Mouse (Mus musculus) large intestine, adult 2 months (tissue): ENCODE measurements around the gene Ceacam9. TPM values are rescaled to one million over a fixed set of nuclear protein-coding genes. Genes with fewer than 3 reads are reported as not detected.
"Not testable (repeated sequence)": the region's sequence is repeated elsewhere in the genome, so short reads cannot be mapped to it uniquely, and the experiment has no call there.

ENCODE experiments used
- DNase-seq: peaks from one replicate; pipeline ENCODE4 v3.0.0-alpha.2; 2012; ENCODE audit warnings: low read depth, low spot score
- WGBS: fragments of 180-500 bp; shearing (Covaris S2); methylation state at CpG from one replicate; pipeline ENCODE4 v1.1.7; 2018; 5-methylcytosine and 5-hydroxymethylcytosine counted together
- polyA plus RNA-seq: library from polyadenylated mRNA; depleted of rRNA; stranded (reverse); fragments of >200 nt; gene quantifications from 2 replicates; pipeline ENCODE4 v1.2.3, GENCODE M21; 2012; rRNA removed

Gene Ceacam9
- polyA plus RNA-seq = 0.08 TPM in 1 of 2 replicates, not detected in the other

DNA sequence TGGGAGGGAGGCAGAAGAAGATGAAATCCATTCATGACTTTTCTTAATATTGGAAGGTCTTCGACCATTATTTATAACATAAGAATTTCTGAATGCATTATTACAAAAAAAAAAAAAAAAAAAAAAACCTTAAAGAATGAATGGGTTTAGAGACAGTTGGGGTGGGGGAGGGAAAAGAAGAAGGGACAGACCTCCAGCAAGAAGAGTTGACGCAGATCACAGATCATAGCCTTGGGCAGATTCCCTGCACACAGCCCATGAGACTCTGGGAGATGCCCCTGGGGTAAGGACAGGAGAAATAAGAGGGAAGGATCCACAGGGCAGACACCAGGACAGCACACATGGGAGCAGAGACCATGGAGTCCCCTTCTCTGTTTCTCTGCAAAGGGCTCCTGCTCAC lies at the start of gene Ceacam9:
Ceacam9 (plus strand) TSS at position 301 of the 400 bp plus-strand sequence.
- DNase-seq = no peak
- 90% methylated on average over 2 of the region's 2 CpGs for WGBS

DNA sequence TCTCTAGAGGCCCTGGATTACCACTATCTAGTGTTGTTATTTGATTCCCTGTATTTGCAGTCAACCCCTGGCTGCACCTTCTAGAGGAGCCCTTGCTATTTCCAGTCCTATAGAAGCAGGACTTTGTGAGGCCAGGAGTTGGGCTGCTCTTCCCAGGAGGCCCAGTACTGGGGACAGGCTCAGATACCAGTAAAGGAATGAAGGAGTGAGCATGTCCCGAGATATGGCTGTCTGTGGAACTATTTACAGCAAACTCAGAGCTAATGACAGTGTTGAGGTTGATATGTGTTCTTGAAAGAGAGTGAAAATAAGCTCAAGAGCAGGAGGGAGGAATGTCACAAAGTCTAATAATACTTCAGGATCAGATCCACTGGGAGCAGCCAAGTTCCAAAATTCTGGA lies 47.9 kb upstream of the Ceacam9 start:
- DNase-seq = no peak
- 30% methylated on average over 1 of the region's 1 CpGs for WGBS

DNA sequence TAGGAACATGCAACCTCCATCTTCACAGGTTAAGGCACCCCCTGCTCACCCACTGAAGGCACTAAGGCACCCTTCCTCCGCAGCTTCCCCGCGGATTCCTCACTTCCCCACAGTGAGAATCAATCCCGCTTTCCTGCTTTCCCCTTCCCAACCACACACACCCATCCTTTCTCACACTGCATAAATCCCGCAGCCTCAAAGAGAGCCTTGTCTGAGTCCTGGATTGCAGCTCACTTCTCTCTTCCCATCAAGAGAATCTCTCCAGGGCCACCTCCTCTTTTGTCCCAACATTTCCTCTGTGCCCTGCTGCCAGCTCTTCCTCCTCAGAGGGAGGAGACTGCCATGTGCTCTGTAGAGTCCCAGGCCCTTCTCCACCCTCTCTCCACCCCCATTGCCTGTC lies 47.0 kb upstream of the Ceacam9 start:
- WGBS = 50% methylated on average over 5 of the region's 5 CpGs
- not testable (repeated sequence) for DNase-seq

DNA sequence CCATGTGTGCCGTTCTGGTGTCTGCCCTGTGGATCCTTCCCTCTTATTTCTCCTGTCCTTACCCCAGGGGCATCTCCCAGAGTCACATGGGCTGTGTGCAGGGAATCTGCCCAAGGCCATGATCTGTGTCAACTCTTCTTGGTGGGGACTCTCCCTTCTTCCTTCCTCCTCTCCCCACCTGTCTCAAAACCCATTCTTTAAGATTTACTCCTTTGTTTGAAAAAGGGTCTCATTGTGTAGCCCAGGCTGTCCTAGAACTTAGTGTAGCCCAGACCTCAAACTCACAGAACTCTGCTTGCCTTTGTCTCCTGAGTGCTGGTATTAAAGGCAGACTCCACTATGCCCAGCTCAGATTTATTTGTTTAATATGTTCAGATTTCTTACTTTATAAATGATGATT lies 46.1 kb upstream of the Ceacam9 start, which contains the start of gene Ceacam15:
Ceacam15 (minus strand) TSS at position 101 of the 400 bp plus-strand sequence.
- 26% methylated on average over 1 of the region's 1 CpGs for WGBS

DNA sequence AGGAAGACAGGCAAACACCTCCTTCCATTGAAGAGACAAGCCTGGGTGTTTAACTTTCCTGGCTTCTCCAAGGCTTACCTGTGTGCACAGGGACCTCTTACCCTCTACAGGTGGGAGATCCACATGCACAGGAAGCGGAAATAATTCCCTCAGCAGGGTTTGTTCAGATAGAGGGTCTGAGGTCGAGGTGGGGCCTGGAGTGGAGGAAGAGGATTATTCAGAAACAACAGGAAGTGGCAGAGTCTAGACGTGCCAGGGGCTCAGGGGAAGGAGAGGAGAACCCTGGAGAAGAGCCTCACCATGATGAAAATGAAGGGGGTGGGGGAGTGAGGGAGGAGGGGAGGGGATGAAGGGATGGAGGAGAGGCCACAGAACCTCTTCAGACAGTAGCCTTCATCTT lies 41.5 kb upstream of the Ceacam9 start:
- not testable (repeated sequence) for DNase-seq
- WGBS = 41% methylated on average over 3 of the region's 3 CpGs

More for the DNA sequence above, 46.1 kb upstream of the Ceacam9 start, which contains the start of gene Ceacam15:
- no peak for DNase-seq

DNA sequence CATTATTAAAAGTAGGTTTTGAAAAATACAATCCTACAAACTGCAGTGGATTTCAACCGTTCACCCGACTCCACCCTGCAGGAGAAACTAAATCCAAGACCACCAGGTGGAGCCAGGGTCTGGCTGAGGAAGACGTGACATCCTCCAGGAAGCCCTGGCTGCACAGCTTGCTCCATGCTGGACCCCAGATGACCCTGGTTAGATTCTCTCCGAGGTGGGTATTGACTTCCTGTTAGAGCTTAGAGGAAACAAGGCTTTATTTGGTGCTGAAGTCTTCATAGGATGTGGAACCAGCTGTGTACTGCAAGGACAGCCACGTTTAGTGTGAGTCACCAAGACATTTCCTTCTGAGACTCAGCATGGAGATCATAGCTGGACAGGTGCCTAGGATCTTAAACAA lies 32.5 kb upstream of the Ceacam9 start:
- 61% methylated on average over 5 of the region's 5 CpGs for WGBS
- DNase-seq = no peak

DNA sequence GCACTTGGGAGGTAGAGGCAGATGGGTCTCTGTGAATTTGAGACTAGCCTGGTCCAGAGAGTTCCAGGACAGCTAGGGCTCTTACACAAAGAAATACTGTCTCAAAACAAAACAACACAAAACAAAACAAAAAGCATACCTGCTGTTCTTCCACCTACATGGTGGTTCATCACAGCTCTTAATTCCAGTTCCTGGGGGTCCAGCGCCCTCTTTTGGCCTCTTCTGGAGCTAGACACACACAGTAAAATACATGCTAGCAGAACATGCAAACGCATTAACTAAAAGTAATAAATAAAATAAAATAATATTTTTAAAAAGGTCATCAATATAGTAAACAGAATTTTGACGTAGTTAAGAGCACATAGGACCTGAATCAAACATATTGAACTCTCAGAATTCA lies 26.7 kb upstream of the Ceacam9 start:
- DNase-seq = no peak
- 41% methylated on average over 3 of the region's 3 CpGs for WGBS

DNA sequence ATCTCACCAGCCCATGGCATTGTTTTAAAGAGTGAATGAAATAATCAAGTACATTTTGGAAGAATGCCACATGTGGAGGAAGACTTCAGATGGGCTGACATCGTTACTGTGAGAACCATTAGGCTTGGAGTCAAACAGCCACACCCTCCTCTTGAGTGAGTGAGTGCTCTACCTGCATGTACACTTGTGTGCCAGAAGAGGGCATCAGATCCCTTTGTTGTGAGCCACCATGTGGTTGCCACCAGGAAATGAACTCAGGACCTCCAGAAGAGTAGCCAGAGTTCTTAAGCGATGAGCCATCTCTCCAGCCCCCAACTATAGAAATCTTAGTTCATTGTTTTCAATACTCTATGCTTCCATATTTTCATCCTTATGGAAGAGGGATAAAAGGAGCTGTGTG lies 22.7 kb upstream of the Ceacam9 start:
- DNase-seq = no peak
- 32% methylated on average over 2 of the region's 2 CpGs for WGBS

DNA sequence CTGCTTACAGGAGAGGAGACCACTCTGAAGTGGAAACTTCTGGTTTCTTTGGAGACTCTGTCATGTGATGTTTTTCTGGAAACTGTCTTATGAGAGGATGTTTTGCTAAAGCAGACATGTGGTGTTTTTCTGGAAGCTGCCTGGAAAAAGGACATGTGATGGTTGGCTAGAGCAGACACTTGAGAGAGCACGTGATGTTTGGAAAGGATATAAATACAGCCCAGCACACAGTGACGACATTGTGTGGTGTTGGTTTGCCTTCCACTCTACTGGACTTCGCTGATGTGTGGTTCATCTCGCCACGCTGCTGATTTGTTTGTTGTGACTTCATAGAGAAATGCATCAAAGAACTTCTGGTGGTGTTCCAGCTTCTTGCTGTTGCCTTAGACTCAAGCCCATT lies 21.1 kb upstream of the Ceacam9 start:
- DNase-seq = no peak
- WGBS = 48% methylated on average over 5 of the region's 5 CpGs

DNA sequence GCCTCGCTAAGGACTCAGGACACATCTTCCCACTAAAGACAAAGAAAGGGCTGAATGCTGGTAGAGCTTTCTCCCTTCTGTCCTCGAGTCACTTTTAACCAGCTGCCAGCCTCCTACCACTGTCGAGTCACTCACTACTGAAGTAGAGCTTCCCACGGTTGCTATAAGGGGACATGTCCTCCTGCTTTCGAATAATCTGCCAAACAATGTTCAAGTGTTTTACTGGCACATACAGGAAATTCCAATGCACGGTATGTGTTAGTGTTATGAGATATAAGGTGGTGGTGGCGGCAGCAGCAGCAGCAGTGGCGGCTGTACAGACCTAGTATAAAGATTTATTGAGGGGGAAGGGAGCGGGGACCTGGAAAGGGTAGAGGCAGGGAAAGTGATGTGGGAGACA lies 15.3 kb upstream of the Ceacam9 start:
- DNase-seq = no peak
- 17% methylated on average over 9 of the region's 9 CpGs for WGBS

DNA sequence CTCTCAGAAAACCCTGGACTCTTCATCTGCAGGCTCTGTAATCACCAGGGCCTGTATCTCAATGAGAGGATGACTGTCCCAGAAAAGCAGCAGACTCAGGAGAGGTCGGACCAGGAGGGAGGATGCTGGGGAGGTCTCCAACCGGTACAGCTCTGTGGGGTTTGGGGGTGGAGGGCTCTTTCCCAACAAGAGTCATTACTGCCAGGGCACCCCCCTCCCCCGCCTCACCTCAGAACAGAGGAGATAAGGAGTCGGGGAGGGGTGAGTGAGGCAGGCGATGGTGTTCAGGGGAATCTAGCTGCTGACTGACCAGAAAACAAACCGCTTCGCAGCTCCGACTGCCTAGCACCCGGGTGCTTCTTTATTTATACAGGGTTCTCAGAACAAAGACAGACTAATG lies 13.5 kb upstream of the Ceacam9 start:
- WGBS = 34% methylated on average over 9 of the region's 9 CpGs
- DNase-seq = no peak

DNA sequence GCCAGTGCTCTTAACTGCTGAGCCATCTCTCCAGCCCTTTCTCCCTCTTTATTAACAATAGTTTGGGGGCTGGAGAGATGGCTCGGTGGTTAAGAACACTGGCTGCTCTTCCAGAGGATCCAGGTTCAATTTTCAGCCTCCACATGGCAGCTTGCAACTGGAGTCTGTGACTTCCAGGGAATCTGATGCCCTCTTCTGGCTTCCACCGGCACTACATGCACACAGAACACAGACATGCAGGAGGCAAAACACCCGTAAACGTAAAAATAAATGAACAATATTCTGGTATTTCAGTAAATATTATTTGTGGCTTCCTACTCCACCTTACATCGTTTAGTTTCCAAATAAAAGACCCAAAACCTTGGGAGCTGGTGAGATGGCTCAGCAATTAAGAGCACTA lies 11.1 kb upstream of the Ceacam9 start:
- no peak for DNase-seq
- WGBS = 70% methylated on average over 5 of the region's 5 CpGs

DNA sequence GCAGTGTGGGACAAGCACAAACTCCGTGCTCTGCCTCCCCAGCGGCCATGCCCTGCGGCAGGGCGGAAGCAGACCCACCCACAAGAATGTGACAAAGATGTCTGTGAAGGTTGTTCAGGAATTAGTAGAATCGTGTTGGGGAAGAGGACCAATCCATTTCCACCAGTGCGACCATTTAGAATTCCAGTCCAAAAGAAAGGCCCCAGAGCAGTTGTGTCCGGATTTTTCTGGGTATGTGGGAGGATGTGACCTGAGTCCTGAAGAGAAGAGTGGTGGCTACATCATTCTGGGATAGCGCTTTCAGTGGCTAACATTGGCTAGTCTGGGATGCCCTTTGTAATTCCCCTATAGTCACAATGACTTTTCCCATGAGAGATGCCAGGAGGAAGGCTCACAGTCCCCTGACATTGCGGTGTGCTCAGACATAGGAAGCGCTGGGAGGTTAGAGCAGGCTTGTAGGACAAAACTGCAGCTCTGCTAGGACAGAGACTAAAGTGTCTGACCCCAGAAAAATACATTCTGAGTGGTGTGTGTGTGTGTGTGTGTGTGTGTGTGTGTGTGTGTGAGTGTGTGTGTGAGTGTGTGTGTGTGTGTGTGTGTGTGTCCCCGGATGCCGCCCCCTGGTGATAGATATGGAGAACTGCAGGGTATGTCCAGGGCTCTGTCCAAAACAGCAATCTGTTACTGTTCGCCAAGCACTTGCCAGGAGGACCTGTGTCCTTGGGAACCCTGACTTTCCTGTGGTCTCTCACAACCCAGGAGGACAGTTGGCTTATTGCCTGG lies 8.9 kb upstream of the Ceacam9 start:
- no peak for DNase-seq
- WGBS = 69% methylated on average over 13 of the region's 13 CpGs

DNA sequence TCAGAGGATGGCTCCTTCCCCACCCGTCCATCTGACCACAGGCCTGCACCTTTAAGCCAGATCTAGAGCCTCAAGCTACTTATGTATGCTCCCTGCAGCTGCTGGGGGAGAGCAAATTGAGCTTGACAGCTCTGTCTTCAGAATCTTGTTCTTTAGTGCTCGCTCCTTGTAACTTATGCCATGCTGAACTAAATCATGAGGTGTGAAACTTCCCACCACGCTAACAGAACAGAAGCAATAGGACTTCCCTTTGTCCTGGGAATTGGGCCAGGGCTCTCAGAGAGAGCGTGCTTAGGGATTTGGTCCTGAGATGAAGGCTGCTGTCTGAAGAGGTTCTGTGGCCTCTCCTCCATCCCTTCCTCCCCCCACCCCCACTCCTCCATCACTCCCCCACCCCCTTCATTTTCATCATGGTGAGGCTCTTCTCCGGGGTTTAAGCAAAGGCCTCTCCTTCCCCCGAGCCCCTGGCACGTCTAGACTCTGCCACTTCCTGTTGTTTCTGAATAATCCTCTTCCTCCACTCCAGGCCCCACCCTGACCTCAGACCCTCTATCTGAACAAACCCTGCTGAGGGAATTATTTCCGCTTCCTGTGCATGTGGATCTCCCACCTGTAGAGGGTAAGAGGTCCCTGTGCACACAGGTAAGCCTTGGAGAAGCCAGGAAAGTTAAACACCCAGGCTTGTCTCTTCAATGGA lies 5.1 kb upstream of the Ceacam9 start:
- WGBS = 34% methylated on average over 8 of the region's 8 CpGs
- not testable (repeated sequence) for DNase-seq

DNA sequence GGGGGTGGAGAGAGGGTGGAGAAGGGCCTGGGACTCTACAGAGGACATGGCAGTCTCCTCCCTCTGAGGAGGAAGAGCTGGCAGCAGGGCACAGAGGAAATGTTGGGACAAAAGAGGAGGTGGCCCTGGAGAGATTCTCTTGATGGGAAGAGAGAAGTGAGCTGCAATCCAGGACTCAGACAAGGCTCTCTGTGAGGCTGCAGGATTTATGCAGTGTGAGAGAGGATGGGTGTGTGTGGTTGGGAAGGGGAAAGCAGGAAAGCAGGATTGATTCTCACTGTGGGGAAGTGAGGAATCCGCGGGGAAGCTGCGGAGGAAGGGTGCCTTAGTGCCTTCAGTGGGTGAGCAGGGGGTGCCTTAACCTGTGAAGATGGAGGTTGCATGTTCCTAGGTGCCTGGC lies 761 bp downstream of the Ceacam9 start:
- WGBS = 67% methylated on average over 3 of the region's 3 CpGs

DNA sequence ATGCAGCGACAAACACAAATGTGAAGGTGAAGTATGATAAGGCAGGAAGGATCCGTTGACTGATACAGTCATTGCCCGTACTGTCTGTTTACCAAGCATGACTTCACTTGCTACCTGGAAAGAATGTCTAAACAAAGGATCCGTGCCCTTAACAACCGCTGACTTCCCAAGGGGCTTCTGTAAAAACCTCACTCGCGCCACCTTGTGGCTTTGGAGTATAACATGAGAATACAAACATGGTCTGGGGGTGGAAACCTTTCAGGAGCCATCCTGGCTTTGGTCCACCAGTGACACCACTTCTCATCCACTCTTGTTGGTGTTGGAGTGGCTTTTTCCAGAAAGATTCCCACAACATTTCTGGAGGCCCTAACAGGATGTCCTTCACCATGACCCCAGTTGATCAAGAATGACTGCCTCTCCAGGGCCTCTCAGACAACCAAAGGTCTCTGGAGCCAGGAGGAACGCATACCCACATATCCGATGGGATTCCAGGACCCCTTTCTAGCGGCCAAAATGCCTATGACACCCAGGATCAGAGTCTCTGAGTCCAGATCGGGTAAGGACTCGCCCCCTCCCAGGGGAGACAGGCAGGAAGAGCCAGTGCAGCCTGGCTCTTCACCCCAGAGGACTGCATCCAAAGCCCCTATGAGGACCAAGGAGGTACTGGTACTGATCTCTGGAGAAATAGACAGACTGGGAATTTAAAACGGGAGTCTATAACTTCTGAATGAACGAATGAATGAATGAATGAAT lies 7.0 kb downstream of the Ceacam9 start:
- 20% methylated on average over 14 of the region's 14 CpGs for WGBS
- no peak for DNase-seq

More for the DNA sequence above, 761 bp downstream of the Ceacam9 start:
- DNase-seq = not testable (repeated sequence)

DNA sequence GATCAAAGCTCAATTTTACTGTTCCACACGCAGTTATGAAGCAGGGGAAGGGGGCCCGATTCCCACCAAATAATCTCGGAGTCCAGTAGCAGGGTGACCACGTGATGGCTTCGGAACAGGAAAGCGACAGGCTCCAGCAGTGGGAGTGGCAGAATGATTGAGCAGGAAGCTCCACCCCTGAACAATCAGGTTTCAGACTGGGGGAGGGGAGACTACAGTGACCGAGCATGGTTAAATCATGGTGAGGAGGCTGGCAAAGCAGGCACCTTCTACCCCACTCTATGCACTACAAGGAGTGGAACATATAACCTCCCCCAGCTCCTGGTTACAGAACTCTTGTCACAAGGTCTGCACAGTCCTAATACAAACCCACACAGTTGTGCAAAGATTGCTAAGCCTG lies 7.8 kb downstream of the Ceacam9 start:
- peak; percentile 50 for DNase-seq

DNA sequence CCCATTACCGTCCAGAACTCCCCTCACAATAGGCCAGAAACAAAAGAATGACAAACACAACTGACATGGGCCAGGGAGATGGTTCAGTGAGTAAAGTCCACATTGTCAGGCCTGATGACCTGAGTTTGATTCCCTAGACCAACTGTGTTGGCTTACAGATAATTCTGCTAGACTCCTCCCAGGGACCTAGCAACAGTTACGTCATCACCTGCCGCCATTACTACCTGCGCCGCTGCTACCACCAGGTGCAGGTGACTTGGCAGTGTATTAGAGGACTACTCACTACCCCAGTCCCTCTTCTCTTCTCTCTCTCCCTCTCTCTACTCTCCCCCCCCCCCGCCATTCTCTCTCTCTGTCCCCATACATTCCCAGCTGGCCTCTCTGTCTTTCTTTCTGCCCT lies 9.1 kb downstream of the Ceacam9 start:
- WGBS = 91% methylated on average over 6 of the region's 6 CpGs

More for the DNA sequence above, 7.8 kb downstream of the Ceacam9 start:
- WGBS = under 1% methylated on average over 7 of the region's 7 CpGs

DNA sequence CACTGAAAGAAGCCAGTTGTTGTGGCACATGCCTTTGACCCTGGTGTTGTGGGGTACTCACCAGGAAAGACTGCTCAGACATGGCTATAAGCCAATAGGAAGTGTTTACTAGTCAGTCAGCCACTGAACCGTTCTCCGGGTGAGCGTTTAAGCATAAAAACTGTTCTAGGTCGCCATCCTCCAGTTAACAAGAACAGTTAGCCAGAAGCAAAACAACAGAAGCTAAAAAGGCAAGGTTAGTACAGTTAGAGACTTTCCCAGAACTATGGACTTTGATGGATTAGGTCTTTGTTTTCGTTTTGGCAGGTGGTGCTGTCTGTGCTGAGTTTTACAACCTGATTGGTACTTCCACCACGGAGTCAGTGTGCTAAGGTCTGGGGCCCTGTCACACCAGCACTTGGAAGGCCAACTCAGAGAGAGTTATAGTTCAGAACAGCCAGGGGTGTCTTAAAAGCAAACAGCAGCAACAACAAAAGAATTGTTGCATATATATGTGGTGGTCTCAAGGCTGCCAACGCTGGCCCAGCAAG lies 10.2 kb downstream of the Ceacam9 start:
- 10% methylated on average over 7 of the region's 7 CpGs for WGBS

More for the DNA sequence above, 9.1 kb downstream of the Ceacam9 start:
- no peak for DNase-seq

DNA sequence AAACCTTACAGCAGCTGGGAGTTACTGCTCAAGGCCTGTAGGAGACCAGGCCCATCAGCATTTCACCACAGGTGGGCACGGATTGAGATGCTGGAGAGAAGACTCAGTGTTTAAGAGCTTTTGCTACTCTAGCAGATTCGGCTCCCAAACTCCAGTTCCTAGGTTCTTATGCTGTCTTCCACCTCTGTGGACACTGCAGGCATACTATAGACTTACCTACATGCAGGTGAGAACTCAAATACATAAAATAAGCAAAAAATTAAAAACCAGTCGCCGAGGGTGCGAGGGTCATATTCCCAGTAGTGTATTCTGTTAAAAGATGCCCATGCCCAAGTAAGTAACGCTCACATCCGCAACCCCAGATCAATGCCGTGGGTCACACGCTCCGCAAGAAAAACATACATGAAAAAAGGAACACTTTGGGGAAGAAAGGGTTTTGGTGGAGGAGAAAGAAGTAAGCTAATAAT lies 15.9 kb downstream of the Ceacam9 start:
- WGBS = 37% methylated on average over 10 of the region's 10 CpGs
- DNase-seq = no peak

More for the DNA sequence above, 10.2 kb downstream of the Ceacam9 start:
- DNase-seq = no peak
